Mouse (Mus musculus) mature B cell (primary cell): ENCODE measurements around the gene Efna2.

Experiments used
- in situ Hi-C: fragments of 300-500 bp; cut with MboI; formaldehyde crosslinking; loops from 2 replicates; pipeline ENCODE4 v1.14.3; 2019

The Efna2 gene

DNA sequence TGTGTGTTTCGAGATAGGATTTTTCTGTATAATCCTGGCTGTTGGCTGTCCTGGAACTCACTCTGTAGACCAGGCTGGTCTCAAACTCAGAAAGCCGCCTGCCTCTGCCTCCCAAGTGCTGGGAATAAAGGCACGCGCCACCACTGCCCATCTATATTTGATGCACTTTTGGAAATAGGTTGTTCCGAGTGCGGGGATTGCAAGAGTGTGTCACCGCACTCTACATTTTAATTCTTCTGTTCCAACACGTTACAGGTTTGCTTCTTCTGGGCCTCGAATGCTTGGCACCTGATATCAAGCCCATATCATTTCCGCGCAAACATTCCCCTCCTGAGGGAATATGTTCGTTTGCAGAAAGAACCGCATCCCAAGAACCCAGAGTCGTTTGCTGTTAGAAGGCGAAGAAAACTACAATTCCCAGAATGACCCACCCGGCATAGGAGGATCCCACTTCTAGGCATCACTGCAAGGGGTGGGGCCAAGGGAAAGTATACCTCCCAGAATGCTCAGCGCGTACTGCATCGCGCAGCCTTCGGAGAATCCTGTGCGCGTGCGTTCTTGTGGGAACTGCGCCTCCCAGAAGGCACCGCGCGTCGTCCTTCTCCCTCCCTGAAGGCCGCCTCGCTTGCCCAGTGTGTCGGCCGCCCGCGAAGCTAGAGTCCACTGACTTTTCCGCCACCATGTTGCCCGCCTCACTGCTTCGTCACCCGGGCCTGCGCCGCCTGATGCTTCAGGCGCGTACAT, 37.3 kb upstream of the Efna2 start:
- in situ Hi-C loops, result no loop called here

- in situ Hi-C loops, result no loop called here
These were observed 36.8 kb upstream of the Efna2 start for GRCm38 (mm10) chr10:80142530-80142925.

DNA sequence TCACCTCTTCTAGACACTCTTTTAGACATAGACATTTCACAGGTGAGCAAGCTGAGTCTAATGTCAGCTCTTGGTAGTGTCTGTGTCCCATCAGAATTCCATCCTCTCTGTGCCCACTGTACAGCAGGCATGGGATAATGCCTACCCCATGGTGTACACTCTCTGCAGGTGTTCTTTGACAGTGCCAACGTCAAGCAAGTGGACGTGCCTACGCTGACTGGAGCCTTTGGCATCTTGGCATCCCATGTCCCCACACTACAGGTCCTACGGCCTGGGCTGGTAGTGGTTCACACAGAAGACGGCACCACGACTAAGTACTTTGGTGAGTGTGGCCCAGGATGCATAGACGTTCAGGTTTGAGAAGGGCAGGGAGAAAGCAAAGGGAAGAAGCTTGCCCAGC, 35.6 kb upstream of the Efna2 start:
- in situ Hi-C loops, result no loop called here

DNA sequence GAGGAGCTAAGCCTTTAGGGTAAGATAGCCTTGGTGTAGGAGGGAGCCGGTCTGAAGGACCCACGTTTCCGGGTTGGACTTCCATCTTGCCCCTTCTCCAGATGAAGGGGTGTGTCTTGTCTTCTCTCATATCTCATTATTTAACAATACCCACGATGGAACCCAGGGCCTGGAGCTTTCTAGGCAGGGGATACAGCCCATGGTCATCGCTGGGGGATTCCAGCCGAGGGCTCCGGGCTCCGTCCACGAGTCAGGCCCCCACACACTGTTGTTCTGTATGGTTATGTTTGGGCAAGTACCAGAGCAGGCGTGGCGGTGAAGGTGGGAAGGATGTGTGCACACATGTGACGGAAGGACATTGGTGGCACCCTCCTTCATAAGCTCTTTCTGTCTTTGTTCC, 35.1 kb upstream of the Efna2 start:
- in situ Hi-C loops, result no loop called here

DNA sequence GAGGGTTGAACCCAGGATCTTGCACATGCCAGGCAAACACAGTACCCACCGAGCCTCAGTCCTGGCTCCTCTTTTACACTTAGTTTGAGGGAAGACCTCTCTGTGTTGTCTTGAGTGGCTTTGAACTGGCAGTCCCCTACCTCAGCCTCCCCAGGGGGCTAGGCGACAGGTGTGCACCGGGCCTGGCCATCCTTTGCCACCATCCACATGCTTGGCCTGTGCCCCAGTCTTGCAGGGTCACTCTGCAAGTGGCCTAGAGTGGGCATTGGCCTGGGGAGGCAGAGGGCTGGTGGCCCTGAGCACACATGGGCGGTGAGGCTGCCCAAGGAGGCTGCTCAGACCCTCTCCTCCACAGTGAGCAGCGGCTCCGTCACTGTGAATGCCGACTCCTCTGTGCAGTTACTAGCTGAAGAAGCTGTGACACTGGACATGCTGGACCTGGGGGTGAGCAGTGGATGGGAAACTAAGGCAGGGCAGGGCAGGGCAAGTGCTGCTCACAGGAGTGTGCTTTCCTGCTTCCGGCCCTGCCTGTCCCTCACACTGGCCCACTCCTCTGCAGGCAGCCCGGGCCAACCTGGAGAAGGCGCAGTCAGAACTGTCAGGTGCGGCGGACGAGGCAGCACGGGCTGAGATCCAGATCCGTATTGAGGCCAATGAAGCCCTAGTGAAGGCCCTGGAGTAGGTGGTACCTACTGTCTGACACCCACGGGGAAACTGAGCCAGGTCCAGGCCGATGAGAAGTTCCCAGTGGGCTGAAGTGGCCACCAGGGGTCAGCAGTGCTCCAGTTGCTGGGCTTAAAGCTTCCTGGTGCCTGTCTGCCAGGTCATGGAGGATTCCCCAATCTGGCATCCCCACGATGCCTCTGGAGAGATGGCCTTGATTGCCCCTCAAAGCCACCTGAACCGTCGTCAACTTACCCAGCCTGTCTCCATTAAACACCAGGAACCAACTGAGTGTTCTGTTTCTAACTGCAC, 34.1 kb upstream of the Efna2 start:
- in situ Hi-C loops, result no loop called here

DNA sequence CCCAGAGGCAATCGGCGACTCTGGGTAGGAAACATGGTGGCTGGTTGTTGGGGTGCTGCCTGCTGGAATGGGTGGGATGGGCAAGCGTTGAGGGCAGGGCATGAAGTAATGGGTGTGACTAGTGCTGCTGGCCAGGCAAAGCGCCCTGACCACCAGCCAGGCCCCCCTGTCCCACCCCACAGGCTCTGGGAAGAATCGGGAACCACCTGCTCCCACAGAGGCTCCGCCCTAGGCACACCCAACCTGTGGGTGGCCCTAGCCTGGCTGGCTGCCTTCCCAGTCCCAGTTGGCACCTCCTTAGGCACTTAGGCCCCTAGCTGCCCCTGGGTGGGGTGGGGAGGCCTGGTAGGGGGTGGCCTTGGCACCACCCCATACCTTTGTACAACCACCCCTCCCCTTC, 33.4 kb upstream of the Efna2 start:
- in situ Hi-C loops, result no loop called here

- in situ Hi-C loops, result no loop called here
These were observed 32.7 kb upstream of the Efna2 start for GRCm38 (mm10) chr10:80146568-80147011.

- in situ Hi-C loops, result no loop called here
These were observed 32.0 kb upstream of the Efna2 start for GRCm38 (mm10) chr10:80147146-80147718.

- in situ Hi-C loops, result no loop called here
These were observed 31.3 kb upstream of the Efna2 start, which contains the start of gene Midn for GRCm38 (mm10) chr10:80147719-80148601. TSS of gene Midn (plus strand) at chr10:80148272.

DNA sequence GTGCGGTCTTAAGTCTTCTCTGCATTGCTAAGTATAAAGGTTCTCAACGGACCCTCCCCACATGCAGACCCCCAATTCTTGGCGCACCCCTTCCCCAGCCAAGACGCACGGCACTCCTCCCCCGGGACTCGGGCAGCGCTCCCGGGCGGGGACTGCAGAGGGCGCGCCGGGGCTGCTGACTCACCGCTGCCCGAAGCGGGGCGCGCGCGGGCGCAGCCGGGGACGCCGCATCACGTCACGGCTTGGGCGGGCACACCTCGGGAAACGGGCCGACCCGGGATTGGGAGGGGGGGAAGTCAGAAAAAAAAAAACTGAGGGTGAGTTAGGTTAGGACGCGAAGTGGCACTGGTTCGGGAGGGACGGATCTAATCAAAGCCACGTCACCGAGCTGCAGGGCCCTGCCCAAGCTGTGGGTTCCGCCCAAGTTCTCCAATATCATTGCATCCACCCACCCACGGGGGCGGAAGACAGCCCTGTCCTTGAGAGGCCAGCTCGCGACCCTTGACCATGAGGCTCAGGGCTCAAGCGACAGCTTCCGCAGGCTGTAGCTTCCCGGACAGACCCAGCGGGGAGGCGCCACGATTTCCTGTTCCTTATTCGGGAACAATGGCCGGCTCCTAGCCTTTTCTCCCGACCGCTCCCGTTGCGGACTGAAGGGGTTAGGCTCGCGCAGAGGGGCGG, 30.5 kb upstream of the Efna2 start:
- in situ Hi-C loops, result no loop called here

- in situ Hi-C loops, result no loop called here
These were observed 29.7 kb upstream of the Efna2 start for GRCm38 (mm10) chr10:80149291-80150225.

DNA sequence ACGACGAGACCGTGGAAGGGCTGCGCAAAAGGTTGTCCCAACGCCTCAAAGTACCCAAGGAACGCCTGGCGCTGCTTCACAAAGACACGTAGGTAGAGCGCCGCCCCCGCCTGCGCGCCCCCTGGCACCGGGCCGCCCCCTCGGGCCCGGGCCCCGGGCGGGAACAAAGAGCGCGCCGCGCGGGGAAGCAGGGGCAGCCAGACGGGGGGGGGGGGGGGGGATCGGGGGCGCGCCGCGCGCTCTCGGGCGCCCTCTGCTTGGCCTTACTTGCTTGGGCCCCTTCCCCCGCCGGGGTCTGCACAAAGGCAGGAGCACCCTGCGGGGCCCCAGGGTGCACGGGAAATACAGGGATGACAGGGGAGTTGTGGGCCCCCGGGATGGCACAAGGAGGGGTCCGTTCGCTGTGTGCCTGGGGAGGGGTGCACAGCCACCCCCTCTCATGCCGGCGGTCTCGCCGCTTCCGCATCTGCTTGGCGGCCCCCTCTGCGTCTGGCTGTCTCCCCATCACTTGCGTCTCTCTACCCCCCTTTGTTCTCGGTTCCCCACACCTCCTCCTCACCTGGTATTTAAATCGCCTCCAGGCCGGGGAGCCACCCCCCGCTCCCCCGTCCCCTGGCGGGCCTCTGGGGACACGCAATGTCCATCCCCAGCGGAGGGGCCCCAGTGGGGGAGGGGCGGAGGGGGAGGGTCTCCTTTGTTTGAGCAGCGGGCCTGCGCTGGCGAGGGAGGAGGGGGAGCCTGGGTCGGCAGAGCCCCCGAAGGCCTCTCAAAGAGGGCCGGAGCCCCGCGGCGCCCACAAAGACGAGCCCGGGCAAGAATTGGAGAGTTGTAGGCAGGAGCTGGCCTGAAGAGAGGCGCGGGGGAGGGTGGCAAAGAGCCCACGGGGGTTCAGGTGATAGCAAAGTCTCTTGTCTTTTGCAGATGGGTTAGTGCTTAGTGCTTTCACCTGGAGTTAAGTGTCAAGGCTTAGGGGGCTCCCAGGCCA, 28.8 kb upstream of the Efna2 start:
- in situ Hi-C loops, result no loop called here

- in situ Hi-C loops, result no loop called here
These were observed 27.9 kb upstream of the Efna2 start for GRCm38 (mm10) chr10:80151211-80152034.

DNA sequence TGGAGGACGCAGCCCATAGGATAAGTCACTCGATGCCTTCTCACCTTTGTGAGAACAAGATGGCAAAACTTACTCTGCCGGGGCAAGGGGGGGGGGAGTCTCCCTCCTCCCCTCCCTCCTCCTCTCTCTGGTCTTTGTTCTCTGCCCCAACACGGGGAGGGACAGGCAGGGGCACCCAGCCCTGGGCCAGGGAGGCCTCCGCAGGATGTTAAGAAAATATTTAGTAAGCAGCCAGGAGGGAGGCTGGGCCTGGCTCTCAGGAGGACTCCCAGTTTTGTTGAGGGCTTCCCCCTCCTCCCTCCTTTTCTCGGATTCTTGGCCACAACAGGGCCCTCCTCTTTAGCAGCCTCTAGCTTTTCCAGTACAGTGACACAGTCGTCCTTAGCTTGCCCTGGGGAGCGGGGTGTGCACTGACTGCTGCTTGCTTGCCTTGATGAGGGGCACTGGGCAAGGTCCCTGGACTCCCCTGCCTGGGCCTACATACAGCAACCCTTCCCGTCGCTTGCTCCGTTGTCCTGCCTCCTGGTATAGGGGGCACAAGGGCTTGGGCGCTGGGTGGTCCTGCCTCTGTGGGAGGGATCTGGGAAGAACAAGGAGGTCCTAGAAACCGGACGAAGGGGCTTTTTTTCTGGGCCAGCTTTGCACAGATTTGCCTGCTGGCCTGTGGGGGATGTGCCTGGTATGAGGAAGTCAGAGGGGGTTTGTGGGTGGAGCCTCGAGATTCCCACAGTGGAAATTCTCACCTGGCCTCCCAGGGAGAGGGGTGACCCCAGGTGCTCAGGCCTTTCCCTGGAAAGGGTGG, 27.0 kb upstream of the Efna2 start:
- in situ Hi-C loops, result no loop called here

GRCm38 (mm10) chr10:80152873-80153260, 26.4 kb upstream of the Efna2 start:
- in situ Hi-C loops, result no loop called here

GRCm38 (mm10) chr10:80153713-80154112, 25.6 kb upstream of the Efna2 start:
- in situ Hi-C loops, result no loop called here

GRCm38 (mm10) chr10:80154384-80154783, 24.9 kb upstream of the Efna2 start:
- in situ Hi-C loops, result no loop called here
